Mouse (Mus musculus) spleen, adult 2 months (tissue): ENCODE measurements around the gene Kcnd3. TPM values are rescaled to one million over a fixed set of nuclear protein-coding genes. Genes with fewer than 3 reads are reported as not detected.

Experiments
- DNase-seq, 2 experiments: peaks; one replicate each; pipeline versions ENCODE4 v3.0.0 to v3.0.0-alpha.2; 2012 to 2021; ENCODE audit warnings: low spot score in 2 of 2, low read depth in 1 of 2
- H3K27ac ChIP-seq: fragments of 200-500 bp; 2 replicates; pipeline ENCODE4 v1.5.1; 2012; ENCODE audit warnings: low read length, inconsistent platforms; ENCODE audit not compliant: insufficient read depth
- H3K27me3 ChIP-seq: fragments of 200-500 bp; 2 replicates; pipeline ENCODE4 v1.6.1; 2012; ENCODE audit warnings: mild to moderate bottlenecking, moderate library complexity, low read length, inconsistent platforms; ENCODE audit not compliant: control insufficient read depth, insufficient read depth
- H3K36me3 ChIP-seq: fragments of 200-500 bp; 2 replicates; pipeline ENCODE4 v1.6.1; 2012; ENCODE audit warnings: mild to moderate bottlenecking, low read length, inconsistent platforms; ENCODE audit not compliant: control insufficient read depth, insufficient read depth
- H3K4me1 ChIP-seq: fragments of 200-500 bp; 2 replicates; pipeline ENCODE4 v1.6.1; 2011; ENCODE audit warnings: inconsistent platforms; ENCODE audit not compliant: control insufficient read depth, insufficient read depth, insufficient read length
- H3K4me3 ChIP-seq: fragments of 200-500 bp; 2 replicates; pipeline ENCODE4 v1.5.1; 2011; ENCODE audit warnings: mild to moderate bottlenecking, inconsistent platforms; ENCODE audit not compliant: insufficient read depth, insufficient read length; ENCODE audit errors: extremely low read depth
- CTCF ChIP-seq: fragments of 200-500 bp; IDR thresholded peaks from 2 replicates; pipeline ENCODE4 v1.5.1; 2011; ENCODE audit warnings: mild to moderate bottlenecking, inconsistent platforms; ENCODE audit not compliant: insufficient read depth, insufficient read length, insufficient replicate concordance; ENCODE audit errors: extremely low read depth
- POLR2A ChIP-seq: fragments of 200-500 bp; IDR thresholded peaks from 2 replicates; pipeline ENCODE4 v1.6.1; 2011; ENCODE audit warnings: low read depth, low read length, inconsistent platforms
- WGBS: fragments of 180-500 bp; shearing (Covaris S2); methylation state at CpG from one replicate; pipeline ENCODE4 v1.1.7; 2018; 5-methylcytosine and 5-hydroxymethylcytosine counted together
- polyA plus RNA-seq: library from polyadenylated mRNA; depleted of rRNA; stranded (reverse); fragments of >200 nt; gene quantifications from 2 replicates; pipeline ENCODE4 v1.2.3, GENCODE M21; 2012

Gene Kcnd3
- polyA plus RNA-seq, 1 experiment: 2.5 TPM

DNA sequence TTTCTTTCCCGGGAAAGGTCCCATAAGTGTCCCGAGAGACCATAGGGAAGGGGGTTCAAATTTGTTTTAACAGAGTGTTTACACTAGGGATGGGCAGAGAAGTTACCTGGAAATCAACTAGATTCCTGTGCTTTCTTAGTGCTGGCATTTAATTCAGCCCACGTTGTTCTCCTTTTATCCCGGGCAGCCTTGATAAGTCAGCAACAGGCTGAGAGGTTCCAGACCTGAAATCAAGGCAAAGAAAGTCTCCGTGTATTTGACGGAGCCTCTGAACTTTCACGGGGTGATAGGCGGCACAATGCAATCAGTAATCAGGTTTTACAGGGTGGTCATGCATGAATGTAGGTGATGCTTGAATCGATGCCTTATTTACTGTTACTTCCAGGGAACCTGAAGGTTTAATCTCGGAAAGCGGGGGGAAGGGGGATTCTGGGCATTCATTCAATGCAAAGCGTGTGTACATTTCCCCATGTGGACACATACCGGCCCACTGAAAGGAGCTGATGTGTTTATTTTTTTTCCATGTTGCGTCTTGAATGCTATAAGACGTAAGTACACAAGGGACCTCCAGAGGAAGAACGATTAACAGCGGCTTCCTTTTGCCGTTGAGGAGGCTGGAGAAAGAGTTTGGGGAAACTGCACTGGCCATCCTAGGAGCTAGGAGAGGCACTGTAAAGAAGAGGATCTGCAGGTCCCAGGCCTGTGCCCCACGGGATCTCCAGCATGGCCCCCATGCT lies 1.3 kb downstream of the Kcnd3 start:
- Histone ChIP-seq H3K27ac (no peak overlapping the region), H3K4me1 (no peaks in the 10 kb centered on the region), H3K27me3 (peaks cover 16% of the 10 kb centered on the region), H3K4me3 (no peak overlapping the region), H3K36me3 (no peaks in the 10 kb centered on the region)
- 10% methylated on average over 19 of the region's 19 CpGs for WGBS
- TF ChIP-seq POLR2A (no peak), CTCF (no peak)
- no peak for DNase-seq

GRCm38 (mm10) chr3:105457657-105458056 lies 5.5 kb downstream of the Kcnd3 start:
- Histone ChIP-seq H3K4me3 (no peak overlapping the region), H3K27me3 (peaks cover 3% of the 10 kb centered on the region), H3K4me1 (no peaks in the 10 kb centered on the region), H3K27ac (no peak overlapping the region), H3K36me3 (no peaks in the 10 kb centered on the region)
- TF ChIP-seq POLR2A: no peak
- no peak for TF ChIP-seq CTCF
- no peak for DNase-seq
- 73% methylated on average over 4 of the region's 4 CpGs for WGBS

DNA sequence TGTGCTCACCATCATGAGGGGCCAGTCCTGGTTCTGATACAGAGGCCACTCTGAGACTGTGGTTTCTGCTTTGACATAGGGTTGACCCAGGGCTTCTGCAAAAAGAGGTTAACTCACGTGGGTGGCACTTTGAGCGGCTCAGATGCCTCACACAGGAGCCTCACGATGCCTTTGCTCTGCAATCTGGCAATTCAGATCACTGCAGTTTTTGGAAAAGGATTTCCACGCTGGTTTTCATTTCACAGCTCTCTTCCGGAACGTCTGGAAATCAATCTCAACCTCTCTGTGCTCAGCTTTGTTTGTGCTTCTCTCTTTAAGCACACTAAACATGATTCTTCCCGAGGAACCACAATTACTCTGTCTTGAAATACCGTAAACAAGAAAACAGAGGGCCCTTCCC lies 14.4 kb downstream of the Kcnd3 start:
- no peak overlapping the region for H3K4me3 ChIP-seq
- H3K27me3 ChIP-seq: no peaks in the 10 kb centered on the region
- no peak overlapping the region for H3K27ac ChIP-seq
- WGBS: 70% methylated on average over 8 of the region's 8 CpGs
- no peaks in the 10 kb centered on the region for H3K4me1 ChIP-seq
- H3K36me3 ChIP-seq: no peaks in the 10 kb centered on the region
- DNase-seq: no peak
- no peak for TF ChIP-seq POLR2A

GRCm38 (mm10) chr3:105472564-105472963 lies 20.4 kb downstream of the Kcnd3 start:
- WGBS: 81% methylated on average over 1 of the region's 1 CpGs
- Histone ChIP-seq H3K4me1 (no peaks in the 10 kb centered on the region), H3K36me3 (no peaks in the 10 kb centered on the region), H3K4me3 (no peak overlapping the region), H3K27me3 (no peaks in the 10 kb centered on the region), H3K27ac (no peak overlapping the region)
- TF ChIP-seq POLR2A (no peak), CTCF (no peak)
- DNase-seq: no peak

GRCm38 (mm10) chr3:105476408-105476807 lies 24.3 kb downstream of the Kcnd3 start:
- no peaks in the 10 kb centered on the region for H3K36me3 ChIP-seq
- WGBS: 81% methylated on average over 1 of the region's 1 CpGs
- H3K4me1 ChIP-seq: no peaks in the 10 kb centered on the region
- 0 out of 2 replicates have a peak, but pooled peaks cover 1% of the 10 kb centered on the region for H3K27me3 ChIP-seq
- no peak overlapping the region for H3K4me3 ChIP-seq
- DNase-seq: no peak
- H3K27ac ChIP-seq: no peak overlapping the region
- TF ChIP-seq POLR2A (no peak), CTCF (no peak)

DNA sequence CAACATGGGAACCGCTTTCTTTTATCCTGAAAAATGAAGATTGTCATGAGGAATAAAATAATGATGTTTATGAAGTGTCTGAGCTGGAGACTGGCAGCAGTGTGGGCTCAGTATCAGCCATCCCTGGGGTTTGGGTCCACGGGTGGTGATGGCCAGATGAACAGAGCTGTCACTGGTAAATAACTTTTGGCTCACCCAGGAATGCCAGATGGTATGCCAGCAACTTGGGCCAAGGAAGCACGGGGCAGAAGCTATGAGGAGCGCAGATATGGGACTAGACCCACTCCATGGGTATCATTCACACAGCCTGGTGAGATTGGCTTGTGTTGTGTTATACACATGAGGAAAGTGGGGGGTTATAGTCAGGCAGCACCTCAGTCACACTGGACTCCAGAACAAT lies 26.7 kb downstream of the Kcnd3 start:
- WGBS: 85% methylated on average over 4 of the region's 4 CpGs

DNA sequence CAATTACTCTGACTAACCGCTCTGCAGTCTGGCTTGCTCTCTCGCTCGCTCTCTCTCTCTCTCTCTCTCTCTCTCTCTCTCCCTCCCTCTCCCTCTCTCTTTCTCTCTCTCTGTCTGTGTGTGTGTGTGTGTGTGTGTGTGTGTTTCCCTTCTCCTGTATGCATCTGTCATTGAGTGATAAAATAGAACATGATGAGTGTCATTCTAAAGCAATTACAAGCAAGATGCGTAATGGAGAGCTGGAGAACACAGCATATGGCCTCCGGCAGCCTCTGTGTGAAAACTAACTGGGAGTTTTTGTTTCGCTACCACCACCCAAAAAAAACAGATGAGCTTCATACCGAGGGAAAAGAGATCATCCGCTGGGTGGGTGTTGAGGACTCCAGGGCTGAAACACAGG lies 29.3 kb downstream of the Kcnd3 start:
- H3K27ac ChIP-seq: no peak overlapping the region
- TF ChIP-seq POLR2A: no peak
- no peak for TF ChIP-seq CTCF
- H3K27me3 ChIP-seq: 0 out of 2 replicates have a peak, but pooled peaks cover 1% of the 10 kb centered on the region
- WGBS: 85% methylated on average over 8 of the region's 8 CpGs
- H3K36me3 ChIP-seq: no peaks in the 10 kb centered on the region
- H3K4me3 ChIP-seq: no peak overlapping the region
- H3K4me1 ChIP-seq: no peaks in the 10 kb centered on the region
- DNase-seq: no peak

More for the DNA sequence above, 26.7 kb downstream of the Kcnd3 start:
- TF ChIP-seq CTCF: no peak
- no peak for TF ChIP-seq POLR2A
- DNase-seq: no peak
- Histone ChIP-seq H3K27me3 (0 out of 2 replicates have a peak, but pooled peaks cover 1% of the 10 kb centered on the region), H3K27ac (no peak overlapping the region), H3K4me3 (no peak overlapping the region), H3K4me1 (no peaks in the 10 kb centered on the region), H3K36me3 (no peaks in the 10 kb centered on the region)
